Mouse (Mus musculus) left cerebral cortex, postnatal 36 days (tissue): ENCODE data around the gene Slc32a1. TPM values are rescaled to one million over a fixed set of nuclear protein-coding genes. Genes with fewer than 3 reads are reported as not detected.

Source experiments
- DNase-seq, 2 experiments: peaks; one replicate each; pipeline ENCODE4 v3.0.0; 2021 to 2022; ENCODE audit warnings: low spot score in 2 of 2, mixed read lengths in 1 of 2
- intact Hi-C: fragments of 180-260 bp; cut with DNase I; formaldehyde crosslinking; loops from one replicate; pipeline ENCODE4 v1.15.1; 2025
- microRNA-seq: library from miRNA; unstranded; fragments of <30 nt; microRNA quantifications from one replicate; pipeline ENCODE4 v1.2.0, GENCODE M21; 2022
- total RNA-seq, 2 experiments: library from RNA; stranded (reverse); gene quantifications; 2 replicates each; pipeline ENCODE4 v1.2.3; 2021

Slc32a1 gene
- total RNA-seq, 2 experiments from 2014 or later = 95.4 to 97.9 TPM

- intact Hi-C loops = no loop called here
- no peak for DNase-seq
These were observed 40.8 kb downstream of the Slc32a1 start for GRCm38 (mm10) chr2:158651159-158651908.

- intact Hi-C loops = no loop called here
These were observed 42.4 kb downstream of the Slc32a1 start for GRCm38 (mm10) chr2:158652985-158653384.

GRCm38 (mm10) chr2:158654717-158655116, 44.1 kb downstream of the Slc32a1 start:
- no peak for DNase-seq
- intact Hi-C loops = no loop called here

More at GRCm38 (mm10) chr2:158652985-158653384, 42.4 kb downstream of the Slc32a1 start:
- DNase-seq = peak; percentile 78 to 84

GRCm38 (mm10) chr2:158655806-158656205, 45.2 kb downstream of the Slc32a1 start:
- intact Hi-C loops = no loop called here

GRCm38 (mm10) chr2:158658822-158659221, 48.3 kb downstream of the Slc32a1 start:
- intact Hi-C loops = no loop called here
- DNase-seq = no peak

More at GRCm38 (mm10) chr2:158655806-158656205, 45.2 kb downstream of the Slc32a1 start:
- no peak for DNase-seq

- intact Hi-C loops = no loop called here
- DNase-seq = no peak
These were observed 48.8 kb downstream of the Slc32a1 start for GRCm38 (mm10) chr2:158659346-158659745.

GRCm38 (mm10) chr2:158665098-158665497, 54.5 kb downstream of the Slc32a1 start, which contains the start of gene Ppp1r16b:
TSS of gene Ppp1r16b (plus strand) at chr2:158665398.
- intact Hi-C loops = loop anchor here (5.0 kb wide), 2 partner anchors 42 to 182 kb away; no protein-coding TSS in a partner anchor

More at GRCm38 (mm10) chr2:158665098-158665497, 54.5 kb downstream of the Slc32a1 start, which contains the start of gene Ppp1r16b:
- DNase-seq = no peak

Small RNAs within 50 kb of the gene (microRNA-seq; reads per million reads assigned to microRNA genes)
- 3.6 reads per million, percentile 9 among the genes with 10 or more reads in this experiment for gene Mir3474

Other genes with a start within 250 kb of the Slc32a1 start
- gene Snhg11, start 235.1 kb upstream of the Slc32a1 start, total RNA-seq = 100 to 1,000 TPM; 386 to 903 TPM
- gene Ralgapb, start 200.9 kb upstream of the Slc32a1 start, total RNA-seq = 100 to 1,000 TPM; 107 to 109 TPM
- not detected for gene Adig, start 108.2 kb upstream of the Slc32a1 start, total RNA-seq
- gene Arhgap40, start 98.0 kb upstream of the Slc32a1 start, total RNA-seq = not detected
- 10 to 100 TPM; 12.1 to 13.1 TPM for gene Actr5, start 14.1 kb downstream of the Slc32a1 start, total RNA-seq
- 100 to 1,000 TPM; 125 to 129 TPM for gene Ppp1r16b, start 54.6 kb downstream of the Slc32a1 start, total RNA-seq
- gene Fam83d, start 157.3 kb downstream of the Slc32a1 start, total RNA-seq = 1 to 10 TPM; 1.6 to 2.2 TPM
- 10 to 100 TPM; 15.7 to 17.4 TPM for gene Dhx35, start 184.0 kb downstream of the Slc32a1 start, total RNA-seq